Mouse (Mus musculus) bone marrow macrophage, adult 2 months (primary cell): ENCODE results near the gene Lrfn1.

Experiments used
- CTCF ChIP-seq: IDR thresholded peaks from 2 replicates; pipeline ENCODE4 v1.5.1; 2012; ENCODE audit warnings: low read depth, mild to moderate bottlenecking, low read length, moderate library complexity
- POLR2A ChIP-seq: IDR thresholded peaks from 2 replicates; pipeline ENCODE4 v1.6.1; 2012; ENCODE audit warnings: mild to moderate bottlenecking, low read depth, low read length, borderline replicate concordance

DNA sequence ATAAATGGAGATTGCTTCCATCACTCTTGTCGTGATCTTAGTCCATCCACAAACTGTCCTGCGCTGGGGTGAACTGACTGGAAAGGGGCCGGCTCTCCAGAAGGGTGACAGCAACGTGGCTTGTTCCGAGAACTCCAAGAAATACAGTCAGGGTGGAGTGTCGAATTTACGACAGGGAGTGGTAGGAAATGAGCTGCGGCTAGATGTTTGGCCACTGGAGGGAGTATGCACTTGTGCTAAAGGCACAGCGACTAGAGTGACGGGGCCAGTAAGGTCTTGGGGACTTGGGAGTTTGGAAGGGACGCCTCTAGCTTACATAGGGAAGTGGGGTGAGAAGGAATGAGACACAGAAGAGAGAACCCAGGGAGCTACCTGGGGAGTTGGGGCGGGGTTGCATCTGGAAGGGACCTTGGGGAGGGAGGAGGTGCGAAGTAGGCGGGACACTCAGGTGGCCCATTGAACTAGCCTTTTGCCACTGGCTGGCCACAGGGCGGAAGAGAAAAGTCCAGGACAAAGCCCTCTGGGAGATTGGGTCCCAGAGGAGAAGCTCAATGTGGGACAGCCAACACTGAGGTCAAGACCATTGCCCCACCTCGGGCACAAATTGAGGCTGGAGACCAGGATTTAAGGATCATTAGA is 14.7 kb upstream of the Lrfn1 start, which contains the start of gene Gmfg:
- peak; percentile 69 for TF ChIP-seq CTCF
- TF ChIP-seq POLR2A, result no peak
